ENCODE assay signal across 22 mouse cellular contexts in genomic region chr14:71252136-71252535, GRCm38 (mm10).
DNase-seq lines count a peak whose midpoint lies in the region; ATAC-seq and TF ChIP-seq lines count a peak whose summit lies in the region.
"Had no signal": no experiment of that assay in that cellular context is flagged by ENCODE, and none has a peak within 500 bp of the region (broad histone marks: within the 10 kb centered on the region; RNA-seq: fewer than 3 reads in every experiment).

No protein-coding gene starts in this region.

- H3K4me3 ChIP-seq in testis, adult 2 months (ENCODE audit: control insufficient read depth, low read depth, low read length): peak overlapping the region; percentile 9; the same call in 1 of the 2 replicates
- no peak overlapping the region for H3K4me3 ChIP-seq in C2C12 (ENCODE audit: insufficient read depth, poor library complexity, severe bottlenecking)
- no peak overlapping the region for H3K4me3 ChIP-seq in forebrain, embryonic 16.5 days (replicated peaks; ENCODE audit: low read length)
- H3K4me3 ChIP-seq: embryonic facial prominence, embryonic 10.5 days; embryonic facial prominence, embryonic 12.5 days; forebrain, embryonic 13.5 days had no signal

- H3K9me3 ChIP-seq in forebrain, embryonic 16.5 days (ENCODE audit: control insufficient read depth, low read length): no peaks in the 10 kb centered on the region
- H3K9me3 ChIP-seq: embryonic facial prominence, embryonic 10.5 days; embryonic facial prominence, embryonic 12.5 days; forebrain, embryonic 13.5 days had no signal

- H3K9ac ChIP-seq in forebrain, embryonic 16.5 days (replicated peaks; ENCODE audit: low read depth, low read length): no peak overlapping the region
- H3K9ac ChIP-seq: embryonic facial prominence, embryonic 12.5 days; forebrain, embryonic 13.5 days; forebrain, postnatal 0 days had no signal

- DNase-seq in heart, adult 11 months: peak; percentile 42
- DNase-seq in heart, postnatal 10 days: no peak
- no peak for DNase-seq in testis, postnatal 14 days (ENCODE audit: low spot score)
- DNase-seq in NIH3T3 (ENCODE audit: low read depth): peak; percentile 68
- DNase-seq in adrenal gland, adult 18-20 months (ENCODE audit: low spot score in 2 of 2): no peak
- DNase-seq: adrenal gland, adult 8-10 months; adrenal gland, postnatal 14 days; adrenal gland, postnatal 36 days; B cell, adult 2 months; cerebellum, adult 11-12 months; cerebellum, adult 2 months; cerebellum, adult 9-10 months; cerebellum, postnatal 10 days; cerebellum, postnatal 25 days; forebrain, postnatal 0 days had no signal

- no peak for ATAC-seq in forebrain, embryonic 16.5 days
- ATAC-seq: forebrain, embryonic 13.5 days; forebrain, postnatal 0 days had no signal

- no peaks in the 10 kb centered on the region for H3K79me3 ChIP-seq in C2C12 (ENCODE audit: low read depth)

- H3K4me1 ChIP-seq in testis, adult 2 months (ENCODE audit: control insufficient read depth, insufficient read depth, low read length): no peaks in the 10 kb centered on the region; the same call in 1 of the 2 replicates
- peaks cover 6% of the 10 kb centered on the region for H3K4me1 ChIP-seq in forebrain, embryonic 16.5 days (replicated peaks; ENCODE audit: control insufficient read depth, insufficient read depth, low read length)

- no peak overlapping the region for H3K4me2 ChIP-seq in forebrain, embryonic 16.5 days (ENCODE audit: low read length)
- H3K4me2 ChIP-seq: embryonic facial prominence, embryonic 12.5 days; forebrain, embryonic 13.5 days had no signal

- intact Hi-C loops in heart, postnatal 10 days (cut with DNase I): no loop called here

- H3ac ChIP-seq in C2C12 (ENCODE audit: control insufficient read depth, insufficient read length, low read depth): no peak overlapping the region

- no peaks in the 10 kb centered on the region for H3K79me2 ChIP-seq in C2C12 (ENCODE audit: control insufficient read depth, insufficient read depth)

- no peaks in the 10 kb centered on the region for H3K36me3 ChIP-seq in testis, adult 2 months (ENCODE audit: control insufficient read depth, insufficient read depth, low read length)
- H3K36me3 ChIP-seq in C2C12 (ENCODE audit: control insufficient read depth, insufficient read depth): no peaks in the 10 kb centered on the region
- no peaks in the 10 kb centered on the region for H3K36me3 ChIP-seq in forebrain, embryonic 16.5 days (ENCODE audit: control insufficient read depth, insufficient read depth)
- H3K36me3 ChIP-seq: embryonic facial prominence, embryonic 10.5 days; embryonic facial prominence, embryonic 12.5 days; G1E had no signal

- TF ChIP-seq CTCF in testis, adult 2 months (IDR thresholded peaks at IDR 0.05; ENCODE audit: control insufficient read depth, insufficient read depth, insufficient replicate concordance, low read depth, low read length): no peak
- no peak for TF ChIP-seq CTCF in C2C12 (IDR thresholded peaks at IDR 0.05; ENCODE audit: control insufficient read depth, insufficient read depth, insufficient read length)

- no peak for TF ChIP-seq POLR2A in testis, adult 2 months (IDR thresholded peaks at IDR 0.05; ENCODE audit: control insufficient read depth, low read depth, low read length)

- no peaks in the 10 kb centered on the region for H3K27me3 ChIP-seq in testis, adult 2 months (ENCODE audit: control insufficient read depth, insufficient read depth, low read length)
- H3K27me3 ChIP-seq in C2C12 (ENCODE audit: control insufficient read depth, insufficient read depth, insufficient read length): no peaks in the 10 kb centered on the region
- H3K27me3 ChIP-seq in forebrain, embryonic 16.5 days (replicated peaks; ENCODE audit: control insufficient read depth, insufficient read depth, low read length): no peaks in the 10 kb centered on the region
- H3K27me3 ChIP-seq: embryonic facial prominence, embryonic 12.5 days; forebrain, embryonic 13.5 days had no signal

- H3K27ac ChIP-seq in testis, adult 2 months (ENCODE audit: control insufficient read depth, insufficient read depth, low read depth, low read length): no peak overlapping the region
- H3K27ac ChIP-seq in forebrain, embryonic 16.5 days (ENCODE audit: low read length): no peak overlapping the region
- H3K27ac ChIP-seq: embryonic facial prominence, embryonic 10.5 days; embryonic facial prominence, embryonic 12.5 days; forebrain, embryonic 13.5 days had no signal

- 85% methylated on average over 3 of the region's 3 CpGs for WGBS in forebrain, embryonic 16.5 days

TF ChIP-seq in C2C12, 6 proteins besides CTCF, POLR2A, EP300 and RAD21:
- TF ChIP-seq FOSL1 (IDR thresholded peaks at IDR 0.05; ENCODE audit: insufficient read depth, low read length, poor library complexity, severe bottlenecking) (peak; percentile 39), MYOG (IDR thresholded peaks at IDR 0.05; ENCODE audit: control insufficient read depth, extremely low read depth, insufficient read length) (no peak), USF1 (IDR thresholded peaks at IDR 0.05; ENCODE audit: low read depth) (no peak), MAX (IDR thresholded peaks at IDR 0.05) (peak; percentile 24), CEBPB (IDR thresholded peaks at IDR 0.05; ENCODE audit: low read depth) (no peak), MYOD1 (IDR thresholded peaks at IDR 0.05; ENCODE audit: control insufficient read depth, insufficient read length, low read depth) (no peak)

Comparison
In these comparisons a context has a peak if more than half of its experiments do, and no peak if none do; other contexts are left out.
1. DNase-seq: peak in heart, adult 11 months (single experiment) and NIH3T3 (single experiment); none in heart, postnatal 10 days (0 of 2), testis, postnatal 14 days (single experiment) and adrenal gland, adult 18-20 months (0 of 2).